Mouse (Mus musculus): ENCODE results near the gene Gsg1l. TPM values are rescaled to one million over a fixed set of nuclear protein-coding genes. Genes with fewer than 3 reads are reported as not detected.

Gene Gsg1l
- polyA plus RNA-seq, 1 experiment from 2014 or later, result 0.10 TPM

GRCm38 (mm10) chr7:125942365-125943090, 139.7 kb downstream of the Gsg1l start:
- no peaks in the 10 kb centered on the region for H3K9me3 ChIP-seq
- DNase-seq (ENCODE audit: extremely low spot score, low spot score), result no peak
- 83% methylated on average over 6 of the region's 6 CpGs for WGBS
- H3K27ac ChIP-seq, result no peak overlapping the region
- no peak overlapping the region for H3K4me3 ChIP-seq
- H3K4me1 ChIP-seq, result 0 out of 2 replicates have a peak, but pooled peaks cover 4% of the 10 kb centered on the region
- H3K36me3 ChIP-seq (replicated peaks), result no peaks in the 10 kb centered on the region
- no peaks in the 10 kb centered on the region for H3K27me3 ChIP-seq (ENCODE audit: poor library complexity, severe bottlenecking)

- Histone ChIP-seq H3K4me1 (peaks cover 22% of the 10 kb centered on the region), H3K27ac (peak overlapping the region; percentile 45), H3K27me3 (ENCODE audit: poor library complexity, severe bottlenecking) (peaks cover 34% of the 10 kb centered on the region), H3K4me3 (no peak overlapping the region), H3K9me3 (no peaks in the 10 kb centered on the region), H3K36me3 (replicated peaks) (no peaks in the 10 kb centered on the region)
- 40% methylated on average over 2 of the region's 2 CpGs for WGBS
- no peak for DNase-seq (ENCODE audit: extremely low spot score, low spot score)
These were observed 147.9 kb downstream of the Gsg1l start for GRCm38 (mm10) chr7:125934319-125934718.

- peak overlapping the region; percentile 5; the same call in 1 of the 2 replicates for H3K4me3 ChIP-seq
- H3K27ac ChIP-seq, result peak overlapping the region; percentile 45
- 21% methylated on average over 16 of the region's 16 CpGs for WGBS
- DNase-seq (ENCODE audit: extremely low spot score, low spot score), result no peak
- no peaks in the 10 kb centered on the region for H3K36me3 ChIP-seq (replicated peaks)
- peaks cover 22% of the 10 kb centered on the region for H3K4me1 ChIP-seq
- H3K27me3 ChIP-seq (ENCODE audit: poor library complexity, severe bottlenecking), result peaks cover 34% of the 10 kb centered on the region
- no peaks in the 10 kb centered on the region for H3K9me3 ChIP-seq
These were observed 148.6 kb downstream of the Gsg1l start for GRCm38 (mm10) chr7:125933356-125934244.

- H3K9me3 ChIP-seq, result no peaks in the 10 kb centered on the region
- DNase-seq (ENCODE audit: extremely low spot score, low spot score), result no peak
- 78% methylated on average over 5 of the region's 5 CpGs for WGBS
These were observed 150.6 kb downstream of the Gsg1l start for GRCm38 (mm10) chr7:125931602-125932001.

GRCm38 (mm10) chr7:125924044-125924443, 158.2 kb downstream of the Gsg1l start:
- no peak for DNase-seq (ENCODE audit: extremely low spot score, low spot score)

More at GRCm38 (mm10) chr7:125931602-125932001, 150.6 kb downstream of the Gsg1l start:
- no peak overlapping the region for H3K4me3 ChIP-seq
- H3K27ac ChIP-seq, result no peak overlapping the region
- peaks cover 34% of the 10 kb centered on the region for H3K27me3 ChIP-seq (ENCODE audit: poor library complexity, severe bottlenecking)
- H3K4me1 ChIP-seq, result peaks cover 22% of the 10 kb centered on the region
- no peaks in the 10 kb centered on the region for H3K36me3 ChIP-seq (replicated peaks)

GRCm38 (mm10) chr7:125920801-125921200, 161.4 kb downstream of the Gsg1l start:
- Histone ChIP-seq H3K27ac (no peak overlapping the region), H3K9me3 (no peaks in the 10 kb centered on the region; the same call in 1 of the 2 replicates), H3K27me3 (ENCODE audit: poor library complexity, severe bottlenecking) (no peaks in the 10 kb centered on the region), H3K36me3 (replicated peaks) (no peaks in the 10 kb centered on the region), H3K4me1 (peaks cover 6% of the 10 kb centered on the region; the same call in 1 of the 2 replicates), H3K4me3 (no peak overlapping the region)
- 85% methylated on average over 5 of the region's 5 CpGs for WGBS
- no peak for DNase-seq (ENCODE audit: extremely low spot score, low spot score)

More at GRCm38 (mm10) chr7:125924044-125924443, 158.2 kb downstream of the Gsg1l start:
- H3K4me3 ChIP-seq, result no peak overlapping the region
- no peaks in the 10 kb centered on the region for H3K36me3 ChIP-seq (replicated peaks)
- no peaks in the 10 kb centered on the region for H3K9me3 ChIP-seq
- no peaks in the 10 kb centered on the region for H3K27me3 ChIP-seq (ENCODE audit: poor library complexity, severe bottlenecking)
- 84% methylated on average over 5 of the region's 5 CpGs for WGBS
- no peak overlapping the region for H3K27ac ChIP-seq
- H3K4me1 ChIP-seq, result peaks cover 5% of the 10 kb centered on the region; the same call in 1 of the 2 replicates

GRCm38 (mm10) chr7:125900386-125901161, 181.6 kb downstream of the Gsg1l start:
- no peak overlapping the region for H3K27ac ChIP-seq
- H3K4me3 ChIP-seq, result no peak overlapping the region
- H3K27me3 ChIP-seq (ENCODE audit: poor library complexity, severe bottlenecking), result 0 out of 2 replicates have a peak, but pooled peaks cover 4% of the 10 kb centered on the region
- H3K9me3 ChIP-seq, result no peaks in the 10 kb centered on the region
- H3K4me1 ChIP-seq, result peaks cover 17% of the 10 kb centered on the region
- H3K36me3 ChIP-seq (replicated peaks), result no peaks in the 10 kb centered on the region
- WGBS, result 70% methylated on average over 13 of the region's 13 CpGs
- DNase-seq (ENCODE audit: extremely low spot score, low spot score), result no peak

GRCm38 (mm10) chr7:125899916-125900315, 182.3 kb downstream of the Gsg1l start:
- H3K4me1 ChIP-seq, result peaks cover 17% of the 10 kb centered on the region
- no peaks in the 10 kb centered on the region for H3K9me3 ChIP-seq
- WGBS, result 63% methylated on average over 2 of the region's 2 CpGs
- H3K36me3 ChIP-seq (replicated peaks), result no peaks in the 10 kb centered on the region
- H3K27me3 ChIP-seq (ENCODE audit: poor library complexity, severe bottlenecking), result 0 out of 2 replicates have a peak, but pooled peaks cover 4% of the 10 kb centered on the region
- no peak for DNase-seq (ENCODE audit: extremely low spot score, low spot score)
- H3K4me3 ChIP-seq, result no peak overlapping the region
- no peak overlapping the region for H3K27ac ChIP-seq

- 0 out of 2 replicates have a peak, but pooled peaks cover 4% of the 10 kb centered on the region for H3K27me3 ChIP-seq (ENCODE audit: poor library complexity, severe bottlenecking)
- 63% methylated on average over 7 of the region's 7 CpGs for WGBS
- no peaks in the 10 kb centered on the region for H3K9me3 ChIP-seq
- DNase-seq (ENCODE audit: extremely low spot score, low spot score), result no peak
- H3K36me3 ChIP-seq (replicated peaks), result no peaks in the 10 kb centered on the region
- H3K27ac ChIP-seq, result no peak overlapping the region
- H3K4me1 ChIP-seq, result peaks cover 17% of the 10 kb centered on the region
- no peak overlapping the region for H3K4me3 ChIP-seq
These were observed 183.2 kb downstream of the Gsg1l start for GRCm38 (mm10) chr7:125899036-125899435.

GRCm38 (mm10) chr7:125897059-125897458, 185.2 kb downstream of the Gsg1l start:
- Histone ChIP-seq H3K9me3 (no peaks in the 10 kb centered on the region), H3K27me3 (ENCODE audit: poor library complexity, severe bottlenecking) (0 out of 2 replicates have a peak, but pooled peaks cover 4% of the 10 kb centered on the region), H3K4me1 (peaks cover 24% of the 10 kb centered on the region), H3K4me3 (no peak overlapping the region), H3K36me3 (replicated peaks) (no peaks in the 10 kb centered on the region), H3K27ac (no peak overlapping the region)
- DNase-seq (ENCODE audit: extremely low spot score, low spot score), result no peak
- 85% methylated on average over 4 of the region's 4 CpGs for WGBS

GRCm38 (mm10) chr7:125893621-125894020, 188.6 kb downstream of the Gsg1l start:
- H3K27me3 ChIP-seq (ENCODE audit: poor library complexity, severe bottlenecking), result no peaks in the 10 kb centered on the region
- H3K4me3 ChIP-seq, result no peak overlapping the region
- H3K4me1 ChIP-seq, result peaks cover 7% of the 10 kb centered on the region
- WGBS, result 88% methylated on average over 5 of the region's 5 CpGs
- no peak overlapping the region for H3K27ac ChIP-seq
- no peak for DNase-seq (ENCODE audit: extremely low spot score, low spot score)
- no peaks in the 10 kb centered on the region for H3K9me3 ChIP-seq
- no peaks in the 10 kb centered on the region for H3K36me3 ChIP-seq (replicated peaks)

- 78% methylated on average over 12 of the region's 12 CpGs for WGBS
- Histone ChIP-seq H3K4me3 (no peak overlapping the region), H3K27ac (peak overlapping the region; percentile 37; the same call in 1 of the 2 replicates), H3K9me3 (no peaks in the 10 kb centered on the region), H3K36me3 (replicated peaks) (no peaks in the 10 kb centered on the region), H3K27me3 (ENCODE audit: poor library complexity, severe bottlenecking) (no peaks in the 10 kb centered on the region), H3K4me1 (peaks cover 39% of the 10 kb centered on the region)
- DNase-seq (ENCODE audit: extremely low spot score, low spot score), result no peak
These were observed 193.8 kb downstream of the Gsg1l start for GRCm38 (mm10) chr7:125888373-125888772.
